Mouse (Mus musculus) frontal cortex, postnatal 10 days (tissue): ENCODE measurements at regions not wholly inside any gene's neighbourhood (a gene's known extent, or its start where the extent isn't known, plus 50 kb on each side); places are given as distances from the start of the nearest gene placed in this dataset.

Source experiments
- DNase-seq, 2 experiments: peaks; one replicate each; pipeline ENCODE4 v3.0.0; 2022; ENCODE audit warnings: low spot score in 2 of 2, mixed read lengths in 1 of 2

DNA sequence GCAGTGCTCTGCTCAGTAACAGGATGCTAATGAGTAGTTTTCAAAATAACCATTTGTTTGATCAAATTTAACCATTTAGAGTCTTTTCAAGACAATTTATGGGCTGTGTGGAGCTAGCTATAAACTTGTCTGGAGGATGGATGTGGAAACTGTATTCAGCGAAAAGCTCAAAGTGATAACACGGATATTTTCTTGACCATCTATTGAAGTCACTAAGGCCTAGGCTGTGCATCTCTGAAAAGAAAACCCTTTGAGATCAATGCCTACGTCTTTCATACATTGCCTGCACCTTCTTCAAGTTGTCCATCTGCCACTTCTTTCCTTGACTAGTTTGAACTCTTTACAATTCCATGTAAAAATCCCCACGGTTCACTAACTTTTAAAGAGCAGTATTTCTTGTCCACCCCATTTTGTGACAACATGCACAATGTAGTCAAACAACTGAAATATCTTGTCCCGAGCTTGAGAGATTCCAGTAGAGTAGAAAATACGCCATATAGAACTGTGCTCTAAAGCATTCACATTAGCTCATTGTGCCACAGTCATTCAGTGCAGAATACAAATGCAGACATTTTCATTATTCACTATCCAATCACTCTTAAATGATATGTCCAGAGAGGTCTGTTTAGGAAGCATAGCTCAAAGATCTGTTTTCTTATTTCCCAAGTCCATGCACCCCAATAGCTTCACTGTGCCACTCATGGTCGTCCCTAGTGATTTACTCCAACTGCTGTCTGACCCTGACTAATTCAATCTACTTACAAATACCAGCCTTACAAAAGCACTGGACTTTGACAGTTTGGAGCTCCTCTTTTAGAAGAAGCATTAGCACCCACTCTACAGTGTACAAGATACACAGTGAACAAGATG, 165.7 kb upstream of the 4930447F04Rik start:
- no peak for DNase-seq

DNA sequence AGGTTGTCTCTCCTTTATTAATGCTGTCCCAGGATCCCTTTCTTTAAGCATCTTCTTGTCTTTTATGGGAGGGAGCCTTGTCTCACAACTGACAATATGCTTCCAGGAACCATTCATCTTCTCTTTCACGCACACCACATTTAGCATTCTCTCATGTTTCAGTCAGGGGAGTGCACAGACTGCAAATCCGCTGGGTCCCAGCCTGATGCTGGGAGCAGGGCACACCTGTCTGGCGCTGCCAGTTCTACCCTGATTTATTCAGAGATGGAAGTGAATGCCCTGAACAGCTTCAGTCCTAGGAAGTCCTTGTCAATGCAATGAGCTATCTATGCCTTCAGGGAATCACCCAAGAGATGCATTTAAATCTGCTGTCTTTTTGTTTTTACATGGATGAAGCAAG, 161.0 kb upstream of the 4930447F04Rik start:
- no peak for DNase-seq

DNA sequence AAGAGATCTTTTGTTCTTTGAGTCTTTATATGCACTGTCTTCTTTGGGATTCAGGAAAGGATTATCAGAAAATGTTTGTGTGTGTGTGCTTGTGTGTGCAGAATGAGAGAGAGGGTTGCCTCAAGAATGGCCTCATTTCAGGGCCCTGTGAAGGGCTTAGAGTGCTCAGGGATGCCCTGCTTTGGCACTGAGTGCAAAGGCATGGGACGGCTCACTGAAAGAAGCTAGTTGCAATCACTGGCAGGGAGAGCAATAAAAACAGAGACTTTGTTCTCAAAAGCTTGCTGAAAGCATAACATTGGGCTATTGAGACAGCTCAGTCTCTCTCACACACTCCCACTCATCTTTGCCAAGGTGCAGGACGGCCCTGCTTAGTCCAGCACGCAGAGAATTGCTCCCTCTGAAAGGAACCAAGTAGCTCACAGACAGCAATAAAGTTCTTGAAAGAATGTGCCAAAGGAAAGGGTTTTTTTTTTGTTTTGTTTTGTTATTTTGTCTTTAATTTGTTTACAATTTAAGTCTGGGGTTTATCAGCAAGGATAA, 157.5 kb upstream of the 4930447F04Rik start:
- peak in 1 of 2 experiments; percentile 2 for DNase-seq
